Mouse (Mus musculus): ENCODE data around the gene Lce1f. TPM values are rescaled to one million over a fixed set of nuclear protein-coding genes. Genes with fewer than 3 reads are reported as not detected.

Gene Lce1f
- polyA plus RNA-seq (2015; fragmentation: Nextera tagmentation; extraction: Ambion mirVana), result not detected in 2 replicates

- no peaks in the 10 kb centered on the region for H3K9me3 ChIP-seq (ENCODE audit: control insufficient read depth, low read length)
- H3K4me3 ChIP-seq (replicated peaks; ENCODE audit: low read length), result no peak within 1 kb of the TSS
- no peaks in the 10 kb centered on the region for H3K4me1 ChIP-seq (replicated peaks; ENCODE audit: control insufficient read depth, insufficient read depth, low read length)
- no peak within 1 kb of the TSS for H3K4me2 ChIP-seq (ENCODE audit: low read length)
- 79% methylated on average over 3 of the region's 3 CpGs for WGBS
- no peaks in the 10 kb centered on the region for H3K27me3 ChIP-seq (replicated peaks; ENCODE audit: control insufficient read depth, insufficient read depth, low read length)
- ATAC-seq, result no peak
- H3K9ac ChIP-seq (replicated peaks; ENCODE audit: low read depth, low read length), result no peak within 1 kb of the TSS
- no peak within 1 kb of the TSS for H3K27ac ChIP-seq (ENCODE audit: low read length)
- no peaks in the 10 kb centered on the region for H3K36me3 ChIP-seq (ENCODE audit: control insufficient read depth, insufficient read depth)
Measured at GRCm38 (mm10) chr3:92720250-92720649, at the start of gene Lce1f. Gene Lce1f, minus strand, starts transcription at chr3:92720350.

- Histone ChIP-seq H3K9me3 (ENCODE audit: control insufficient read depth, low read length) (no peaks in the 10 kb centered on the region), H3K27me3 (replicated peaks; ENCODE audit: control insufficient read depth, insufficient read depth, low read length) (no peaks in the 10 kb centered on the region), H3K4me2 (ENCODE audit: low read length) (no peak within 1 kb of the TSS), H3K36me3 (ENCODE audit: control insufficient read depth, insufficient read depth) (no peaks in the 10 kb centered on the region), H3K4me3 (replicated peaks; ENCODE audit: low read length) (no peak within 1 kb of the TSS), H3K9ac (replicated peaks; ENCODE audit: low read depth, low read length) (no peak within 1 kb of the TSS), H3K27ac (ENCODE audit: low read length) (no peak within 1 kb of the TSS), H3K4me1 (replicated peaks; ENCODE audit: control insufficient read depth, insufficient read depth, low read length) (no peaks in the 10 kb centered on the region)
- ATAC-seq, result no peak
- WGBS, result 89% methylated on average over 1 of the region's 1 CpGs
Measured at GRCm38 (mm10) chr3:92764965-92765364, 44.8 kb upstream of the Lce1f start, which contains the start of gene Lce1h. Gene Lce1h, minus strand, starts transcription at chr3:92765065.

GRCm38 (mm10) chr3:92753197-92753596 lies 33.0 kb upstream of the Lce1f start:
- WGBS, result 45% methylated on average over 3 of the region's 3 CpGs
- no peak for ATAC-seq
- H3K9ac ChIP-seq (replicated peaks; ENCODE audit: low read depth, low read length), result no peak overlapping the region

GRCm38 (mm10) chr3:92752238-92752637 lies 32.1 kb upstream of the Lce1f start, which contains the start of gene Lce1g:
Gene Lce1g, minus strand, starts transcription at chr3:92752338.
- H3K27ac ChIP-seq (ENCODE audit: low read length), result no peak within 1 kb of the TSS
- H3K4me3 ChIP-seq (replicated peaks; ENCODE audit: low read length), result no peak within 1 kb of the TSS
- H3K4me2 ChIP-seq (ENCODE audit: low read length), result no peak within 1 kb of the TSS
- H3K9me3 ChIP-seq (ENCODE audit: control insufficient read depth, low read length), result no peaks in the 10 kb centered on the region
- H3K4me1 ChIP-seq (replicated peaks; ENCODE audit: control insufficient read depth, insufficient read depth, low read length), result no peaks in the 10 kb centered on the region
- H3K27me3 ChIP-seq (replicated peaks; ENCODE audit: control insufficient read depth, insufficient read depth, low read length), result no peaks in the 10 kb centered on the region
- H3K36me3 ChIP-seq (ENCODE audit: control insufficient read depth, insufficient read depth), result no peaks in the 10 kb centered on the region
- WGBS, result 76% methylated on average over 1 of the region's 1 CpGs
- ATAC-seq, result no peak
- H3K9ac ChIP-seq (replicated peaks; ENCODE audit: low read depth, low read length), result no peak within 1 kb of the TSS

More at GRCm38 (mm10) chr3:92753197-92753596, 33.0 kb upstream of the Lce1f start:
- no peak overlapping the region for H3K4me3 ChIP-seq (replicated peaks; ENCODE audit: low read length)
- H3K36me3 ChIP-seq (ENCODE audit: control insufficient read depth, insufficient read depth), result no peaks in the 10 kb centered on the region
- no peaks in the 10 kb centered on the region for H3K4me1 ChIP-seq (replicated peaks; ENCODE audit: control insufficient read depth, insufficient read depth, low read length)
- H3K9me3 ChIP-seq (ENCODE audit: control insufficient read depth, low read length), result no peaks in the 10 kb centered on the region
- no peaks in the 10 kb centered on the region for H3K27me3 ChIP-seq (replicated peaks; ENCODE audit: control insufficient read depth, insufficient read depth, low read length)
- no peak overlapping the region for H3K4me2 ChIP-seq (ENCODE audit: low read length)
- H3K27ac ChIP-seq (ENCODE audit: low read length), result no peak overlapping the region

GRCm38 (mm10) chr3:92738996-92739395 lies 18.8 kb upstream of the Lce1f start, which contains the start of gene Gm38119:
Gene Gm38119, minus strand, starts transcription at chr3:92739096.
- Histone ChIP-seq H3K27me3 (replicated peaks; ENCODE audit: control insufficient read depth, insufficient read depth, low read length) (no peaks in the 10 kb centered on the region), H3K36me3 (ENCODE audit: control insufficient read depth, insufficient read depth) (no peaks in the 10 kb centered on the region), H3K4me2 (ENCODE audit: low read length) (no peak within 1 kb of the TSS), H3K9me3 (ENCODE audit: control insufficient read depth, low read length) (no peaks in the 10 kb centered on the region), H3K4me1 (replicated peaks; ENCODE audit: control insufficient read depth, insufficient read depth, low read length) (no peaks in the 10 kb centered on the region), H3K9ac (replicated peaks; ENCODE audit: low read depth, low read length) (no peak within 1 kb of the TSS), H3K27ac (ENCODE audit: low read length) (no peak within 1 kb of the TSS), H3K4me3 (replicated peaks; ENCODE audit: low read length) (no peak within 1 kb of the TSS)
- WGBS, result 84% methylated on average over 1 of the region's 1 CpGs
- ATAC-seq, result no peak

- Histone ChIP-seq H3K36me3 (ENCODE audit: control insufficient read depth, insufficient read depth) (no peaks in the 10 kb centered on the region), H3K4me2 (ENCODE audit: low read length) (no peak overlapping the region), H3K27me3 (replicated peaks; ENCODE audit: control insufficient read depth, insufficient read depth, low read length) (no peaks in the 10 kb centered on the region), H3K27ac (ENCODE audit: low read length) (no peak overlapping the region), H3K4me1 (replicated peaks; ENCODE audit: control insufficient read depth, insufficient read depth, low read length) (no peaks in the 10 kb centered on the region), H3K9me3 (ENCODE audit: control insufficient read depth, low read length) (no peaks in the 10 kb centered on the region), H3K4me3 (replicated peaks; ENCODE audit: low read length) (no peak overlapping the region), H3K9ac (replicated peaks; ENCODE audit: low read depth, low read length) (no peak overlapping the region)
- 92% methylated on average over 5 of the region's 5 CpGs for WGBS
- no peak for ATAC-seq
Measured at GRCm38 (mm10) chr3:92722631-92723030, 2.5 kb upstream of the Lce1f start.

GRCm38 (mm10) chr3:92715122-92715521 lies 5.0 kb downstream of the Lce1f start:
- Histone ChIP-seq H3K27me3 (replicated peaks; ENCODE audit: control insufficient read depth, insufficient read depth, low read length) (no peaks in the 10 kb centered on the region), H3K4me2 (ENCODE audit: low read length) (no peak overlapping the region), H3K9me3 (ENCODE audit: control insufficient read depth, low read length) (no peaks in the 10 kb centered on the region), H3K4me1 (replicated peaks; ENCODE audit: control insufficient read depth, insufficient read depth, low read length) (no peaks in the 10 kb centered on the region), H3K9ac (replicated peaks; ENCODE audit: low read depth, low read length) (no peak overlapping the region), H3K36me3 (ENCODE audit: control insufficient read depth, insufficient read depth) (no peaks in the 10 kb centered on the region), H3K27ac (ENCODE audit: low read length) (no peak overlapping the region), H3K4me3 (replicated peaks; ENCODE audit: low read length) (no peak overlapping the region)
- ATAC-seq, result no peak

GRCm38 (mm10) chr3:92708974-92709373 lies 11.2 kb downstream of the Lce1f start, which contains the start of gene Lce1e:
Gene Lce1e, minus strand, starts transcription at chr3:92709074.
- Histone ChIP-seq H3K9me3 (ENCODE audit: control insufficient read depth, low read length) (no peaks in the 10 kb centered on the region), H3K27ac (ENCODE audit: low read length) (no peak within 1 kb of the TSS), H3K4me2 (ENCODE audit: low read length) (no peak within 1 kb of the TSS), H3K9ac (replicated peaks; ENCODE audit: low read depth, low read length) (no peak within 1 kb of the TSS), H3K4me3 (replicated peaks; ENCODE audit: low read length) (no peak within 1 kb of the TSS), H3K36me3 (ENCODE audit: control insufficient read depth, insufficient read depth) (no peaks in the 10 kb centered on the region), H3K27me3 (replicated peaks; ENCODE audit: control insufficient read depth, insufficient read depth, low read length) (no peaks in the 10 kb centered on the region), H3K4me1 (replicated peaks; ENCODE audit: control insufficient read depth, insufficient read depth, low read length) (no peaks in the 10 kb centered on the region)
- no peak for ATAC-seq
- 90% methylated on average over 2 of the region's 2 CpGs for WGBS

GRCm38 (mm10) chr3:92694613-92695012 lies 25.5 kb downstream of the Lce1f start:
- Histone ChIP-seq H3K4me1 (replicated peaks; ENCODE audit: control insufficient read depth, insufficient read depth, low read length) (no peaks in the 10 kb centered on the region), H3K4me3 (replicated peaks; ENCODE audit: low read length) (no peak overlapping the region), H3K36me3 (ENCODE audit: control insufficient read depth, insufficient read depth) (no peaks in the 10 kb centered on the region), H3K4me2 (ENCODE audit: low read length) (no peak overlapping the region), H3K27me3 (replicated peaks; ENCODE audit: control insufficient read depth, insufficient read depth, low read length) (no peaks in the 10 kb centered on the region), H3K27ac (ENCODE audit: low read length) (no peak overlapping the region), H3K9ac (replicated peaks; ENCODE audit: low read depth, low read length) (no peak overlapping the region), H3K9me3 (ENCODE audit: control insufficient read depth, low read length) (no peaks in the 10 kb centered on the region)
- 8% methylated on average over 1 of the region's 1 CpGs for WGBS
- no peak for ATAC-seq

- H3K4me3 ChIP-seq (replicated peaks; ENCODE audit: low read length), result no peak overlapping the region
- H3K36me3 ChIP-seq (ENCODE audit: control insufficient read depth, insufficient read depth), result no peaks in the 10 kb centered on the region
- no peaks in the 10 kb centered on the region for H3K9me3 ChIP-seq (ENCODE audit: control insufficient read depth, low read length)
- no peak overlapping the region for H3K4me2 ChIP-seq (ENCODE audit: low read length)
- no peak for ATAC-seq
- no peak overlapping the region for H3K27ac ChIP-seq (ENCODE audit: low read length)
- no peaks in the 10 kb centered on the region for H3K4me1 ChIP-seq (replicated peaks; ENCODE audit: control insufficient read depth, insufficient read depth, low read length)
- no peak overlapping the region for H3K9ac ChIP-seq (replicated peaks; ENCODE audit: low read depth, low read length)
- no peaks in the 10 kb centered on the region for H3K27me3 ChIP-seq (replicated peaks; ENCODE audit: control insufficient read depth, insufficient read depth, low read length)
Measured at GRCm38 (mm10) chr3:92691688-92692087, 28.5 kb downstream of the Lce1f start.

All from forebrain, embryonic 16.5 days (tissue).